Mouse (Mus musculus): ENCODE results near the gene Adamts14. TPM values are rescaled to one million over a fixed set of nuclear protein-coding genes. Genes with fewer than 3 reads are reported as not detected.

The Adamts14 gene
- polyA plus RNA-seq, 1 experiment from 2014 or later: 1.1 TPM

GRCm38 (mm10) chr10:61187001-61187400 lies 86.2 kb downstream of the Adamts14 start:
- no peaks in the 10 kb centered on the region for H3K27me3 ChIP-seq (ENCODE audit: control insufficient read depth, insufficient read depth, low read length)
- ATAC-seq (ENCODE audit: low FRiP score, low TSS enrichment): no peak
- H3K4me1 ChIP-seq (replicated peaks; ENCODE audit: control insufficient read depth, insufficient read depth): no peaks in the 10 kb centered on the region
- no peak overlapping the region for H3K4me2 ChIP-seq (replicated peaks; ENCODE audit: low read depth)
- no peaks in the 10 kb centered on the region for H3K36me3 ChIP-seq (ENCODE audit: control insufficient read depth, insufficient read depth, low read length)
- no peak overlapping the region for H3K27ac ChIP-seq (replicated peaks)
- no peak for DNase-seq (ENCODE audit: low spot score)
- H3K9me3 ChIP-seq (ENCODE audit: control insufficient read depth, low read length): no peaks in the 10 kb centered on the region
- 57% methylated on average over 3 of the region's 3 CpGs for WGBS
- H3K9ac ChIP-seq (ENCODE audit: low read length): no peak overlapping the region
- TF ChIP-seq EP300 (optimal IDR thresholded peaks at IDR 0.05): no peak
- no peak for TF ChIP-seq CTCF (IDR thresholded peaks at IDR 0.05; ENCODE audit: low read depth)
- no peak overlapping the region for H3K4me3 ChIP-seq (ENCODE audit: low read depth, low read length)

DNA sequence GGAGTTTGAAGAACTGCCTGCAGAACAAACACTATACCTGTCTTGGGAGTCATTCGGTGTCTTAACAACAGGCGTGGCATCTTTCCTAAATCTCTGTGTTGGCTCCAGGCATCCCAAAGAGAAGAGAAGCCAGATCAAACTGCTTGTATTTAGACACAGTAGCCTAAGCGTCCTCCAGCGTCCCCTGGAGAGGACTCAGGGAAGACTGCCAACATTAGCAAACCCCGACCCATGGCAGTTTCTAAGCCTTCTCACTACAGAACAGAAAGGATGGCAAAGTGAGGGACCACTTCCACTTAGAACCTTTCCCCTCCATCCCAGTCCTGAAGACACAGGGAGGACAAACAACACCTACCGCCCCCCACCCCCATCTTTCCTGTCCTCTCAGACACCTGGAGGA lies 93.3 kb downstream of the Adamts14 start:
- H3K36me3 ChIP-seq (ENCODE audit: control insufficient read depth, insufficient read depth, low read length): no peaks in the 10 kb centered on the region
- 55% methylated on average over 6 of the region's 6 CpGs for WGBS
- DNase-seq (ENCODE audit: low spot score) (no peak), ATAC-seq (ENCODE audit: low FRiP score, low TSS enrichment) (no peak)
- H3K27ac ChIP-seq (replicated peaks): no peak overlapping the region
- H3K4me2 ChIP-seq (replicated peaks; ENCODE audit: low read depth): no peak overlapping the region
- H3K9ac ChIP-seq (ENCODE audit: low read length): no peak overlapping the region
- H3K27me3 ChIP-seq (ENCODE audit: control insufficient read depth, insufficient read depth, low read length): no peaks in the 10 kb centered on the region
- no peak overlapping the region for H3K4me3 ChIP-seq (ENCODE audit: low read depth, low read length)
- peaks cover 3% of the 10 kb centered on the region; the same call in 1 of the 2 replicates for H3K4me1 ChIP-seq (replicated peaks; ENCODE audit: control insufficient read depth, insufficient read depth)
- H3K9me3 ChIP-seq (ENCODE audit: control insufficient read depth, low read length): no peaks in the 10 kb centered on the region
- TF ChIP-seq CTCF (IDR thresholded peaks at IDR 0.05; ENCODE audit: low read depth) (no peak), EP300 (optimal IDR thresholded peaks at IDR 0.05) (no peak)

GRCm38 (mm10) chr10:61178687-61179086 lies 94.6 kb downstream of the Adamts14 start:
- no peaks in the 10 kb centered on the region for H3K9me3 ChIP-seq (ENCODE audit: control insufficient read depth, low read length)
- H3K36me3 ChIP-seq (ENCODE audit: control insufficient read depth, insufficient read depth, low read length): no peaks in the 10 kb centered on the region
- H3K27me3 ChIP-seq (ENCODE audit: control insufficient read depth, insufficient read depth, low read length): no peaks in the 10 kb centered on the region
- no peak for ATAC-seq (ENCODE audit: low FRiP score, low TSS enrichment)
- no peak overlapping the region for H3K4me3 ChIP-seq (ENCODE audit: low read depth, low read length)
- TF ChIP-seq CTCF (IDR thresholded peaks at IDR 0.05; ENCODE audit: low read depth) (no peak), EP300 (optimal IDR thresholded peaks at IDR 0.05) (no peak)
- H3K4me2 ChIP-seq (replicated peaks; ENCODE audit: low read depth): no peak overlapping the region
- DNase-seq (ENCODE audit: low spot score): no peak
- peaks cover 3% of the 10 kb centered on the region; the same call in 1 of the 2 replicates for H3K4me1 ChIP-seq (replicated peaks; ENCODE audit: control insufficient read depth, insufficient read depth)
- WGBS: 91% methylated on average over 8 of the region's 8 CpGs
- no peak overlapping the region for H3K27ac ChIP-seq (replicated peaks)
- no peak overlapping the region for H3K9ac ChIP-seq (ENCODE audit: low read length)

- DNase-seq (ENCODE audit: low spot score) (no peak), ATAC-seq (ENCODE audit: low FRiP score, low TSS enrichment) (no peak)
- TF ChIP-seq CTCF (IDR thresholded peaks at IDR 0.05; ENCODE audit: low read depth) (no peak), EP300 (optimal IDR thresholded peaks at IDR 0.05) (no peak)
- 78% methylated on average over 4 of the region's 4 CpGs for WGBS
- no peaks in the 10 kb centered on the region for H3K9me3 ChIP-seq (ENCODE audit: control insufficient read depth, low read length)
- no peak overlapping the region for H3K9ac ChIP-seq (ENCODE audit: low read length)
- no peak overlapping the region for H3K27ac ChIP-seq (replicated peaks)
- H3K4me3 ChIP-seq (ENCODE audit: low read depth, low read length): no peak overlapping the region
- H3K4me1 ChIP-seq (replicated peaks; ENCODE audit: control insufficient read depth, insufficient read depth): peaks cover 3% of the 10 kb centered on the region; the same call in 1 of the 2 replicates
- no peaks in the 10 kb centered on the region for H3K36me3 ChIP-seq (ENCODE audit: control insufficient read depth, insufficient read depth, low read length)
- no peak overlapping the region for H3K4me2 ChIP-seq (replicated peaks; ENCODE audit: low read depth)
- no peaks in the 10 kb centered on the region for H3K27me3 ChIP-seq (ENCODE audit: control insufficient read depth, insufficient read depth, low read length)
These were observed 95.5 kb downstream of the Adamts14 start for GRCm38 (mm10) chr10:61177751-61178150.

DNA sequence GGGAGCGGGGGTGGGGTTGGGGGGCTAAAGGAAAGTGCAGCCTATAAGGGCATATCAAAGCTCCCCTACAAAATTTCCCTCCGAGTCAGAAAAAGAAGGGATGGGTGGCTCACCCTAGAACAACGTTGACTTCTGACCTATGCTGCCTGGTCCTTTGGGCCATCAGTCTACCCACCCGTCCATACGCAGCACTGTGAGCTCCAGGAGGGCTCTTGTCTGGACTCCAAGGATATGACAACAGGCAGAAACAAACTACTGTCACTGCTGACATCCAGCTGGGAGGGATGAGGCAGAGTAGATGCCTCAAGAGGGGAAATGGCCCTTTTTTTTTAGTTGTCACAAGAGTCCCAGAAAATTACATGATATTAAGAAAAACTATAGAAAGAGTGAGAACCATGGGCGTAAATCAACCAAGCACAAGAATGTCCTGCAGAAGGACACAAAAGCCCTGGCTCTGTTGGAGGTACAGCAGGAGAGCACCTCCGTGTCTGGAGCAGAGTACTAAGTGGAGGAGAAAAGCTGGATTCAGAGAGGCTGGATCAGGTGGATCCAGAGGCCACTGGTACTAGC lies 96.9 kb downstream of the Adamts14 start:
- Histone ChIP-seq H3K9me3 (ENCODE audit: control insufficient read depth, low read length) (no peaks in the 10 kb centered on the region), H3K4me3 (ENCODE audit: low read depth, low read length) (no peak overlapping the region), H3K27me3 (ENCODE audit: control insufficient read depth, insufficient read depth, low read length) (no peaks in the 10 kb centered on the region), H3K36me3 (ENCODE audit: control insufficient read depth, insufficient read depth, low read length) (no peaks in the 10 kb centered on the region), H3K27ac (replicated peaks) (no peak overlapping the region), H3K4me2 (replicated peaks; ENCODE audit: low read depth) (peak overlapping the region; percentile 41), H3K4me1 (replicated peaks; ENCODE audit: control insufficient read depth, insufficient read depth) (peaks cover 3% of the 10 kb centered on the region; the same call in 1 of the 2 replicates), H3K9ac (ENCODE audit: low read length) (no peak overlapping the region)
- ATAC-seq (ENCODE audit: low FRiP score, low TSS enrichment): no peak; the same call in none of the 2 replicates
- WGBS: 43% methylated on average over 7 of the region's 7 CpGs
- no peak for TF ChIP-seq CTCF (IDR thresholded peaks at IDR 0.05; ENCODE audit: low read depth)
- TF ChIP-seq EP300 (optimal IDR thresholded peaks at IDR 0.05): no peak
- no peak for DNase-seq (ENCODE audit: low spot score)

DNA sequence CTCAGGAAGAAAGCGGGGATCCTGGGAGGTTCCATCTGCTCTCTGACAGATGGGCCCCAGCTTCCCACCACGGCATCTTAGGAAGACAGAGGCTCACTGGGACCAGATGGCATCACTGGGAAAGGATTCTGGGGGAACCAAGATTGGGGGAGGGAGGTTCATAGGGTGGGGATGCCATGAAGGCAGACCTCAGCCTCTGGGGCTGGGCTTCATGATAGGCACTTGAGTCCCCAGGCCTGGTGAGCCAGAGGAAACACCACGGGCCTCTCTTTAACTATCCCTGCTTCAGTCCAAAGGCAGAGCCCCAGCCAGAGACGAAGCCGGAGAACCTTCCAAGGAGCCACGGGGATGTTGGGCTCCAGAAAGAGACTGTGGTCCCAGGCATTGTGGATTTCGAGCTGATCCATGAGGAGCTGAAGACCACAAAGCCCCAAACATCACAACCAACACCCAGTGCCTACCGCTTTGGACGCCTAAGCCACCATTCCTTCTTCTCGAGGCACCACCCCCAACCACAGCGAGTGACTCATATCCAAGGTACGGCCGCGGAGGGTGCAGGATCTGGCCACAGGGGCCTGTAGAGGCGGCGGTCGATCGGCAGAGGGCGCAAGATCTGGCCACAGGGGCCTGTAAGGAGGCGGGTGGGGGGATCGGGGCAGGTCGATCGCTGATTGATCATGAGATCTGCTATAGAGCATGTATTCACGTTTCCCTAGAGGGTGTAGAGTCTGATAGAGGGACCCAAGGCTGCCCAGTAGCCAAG lies 97.6 kb downstream of the Adamts14 start:
- peak; percentile 88 for ATAC-seq (ENCODE audit: low FRiP score, low TSS enrichment)

More for the DNA sequence above, 97.6 kb downstream of the Adamts14 start:
- H3K27me3 ChIP-seq (ENCODE audit: control insufficient read depth, insufficient read depth, low read length): no peaks in the 10 kb centered on the region
- peaks cover 3% of the 10 kb centered on the region; the same call in 1 of the 2 replicates for H3K4me1 ChIP-seq (replicated peaks; ENCODE audit: control insufficient read depth, insufficient read depth)
- no peaks in the 10 kb centered on the region for H3K36me3 ChIP-seq (ENCODE audit: control insufficient read depth, insufficient read depth, low read length)
- 0 out of 2 replicates have a peak overlapping the region, but pooled peaks have one; percentile 2 for H3K4me3 ChIP-seq (ENCODE audit: low read depth, low read length)
- no peak overlapping the region for H3K9ac ChIP-seq (ENCODE audit: low read length)
- 15% methylated on average over 23 of the region's 24 CpGs for WGBS
- H3K9me3 ChIP-seq (ENCODE audit: control insufficient read depth, low read length): no peaks in the 10 kb centered on the region
- DNase-seq (ENCODE audit: low spot score): peak; percentile 74
- H3K27ac ChIP-seq (replicated peaks): no peak overlapping the region
- no peak for TF ChIP-seq EP300 (optimal IDR thresholded peaks at IDR 0.05)
- TF ChIP-seq CTCF (IDR thresholded peaks at IDR 0.05; ENCODE audit: low read depth): peak; percentile 82
- H3K4me2 ChIP-seq (replicated peaks; ENCODE audit: low read depth): peak overlapping the region; percentile 41

All from stomach, postnatal 0 days (tissue).